Mouse (Mus musculus) kidney, postnatal 0 days (tissue): ENCODE data around the gene Tbc1d22a. TPM values are rescaled to one million over a fixed set of nuclear protein-coding genes. Genes with fewer than 3 reads are reported as not detected.

Experiments
- ATAC-seq: fragments of 200-750 bp; cut with Nextera tagmentation; replicated peaks from 2 replicates; pipeline ENCODE4 v1.8.0; 2017; ENCODE audit warnings: low read depth, moderate number of reproducible peaks, moderate TSS enrichment, moderate library complexity; ENCODE audit not compliant: low FRiP score
- DNase-seq: peaks from one replicate; pipeline ENCODE4 v3.0.0-alpha.2; 2016; ENCODE audit warnings: low spot score
- H3K27ac ChIP-seq: fragments of 300-500 bp; sonication (generic); 2 replicates; pipeline ENCODE4 v1.5.1; 2014; ENCODE audit warnings: mild to moderate bottlenecking
- H3K27me3 ChIP-seq: fragments of 300-500 bp; sonication (generic); 2 replicates; pipeline ENCODE4 v1.6.1; 2014; ENCODE audit warnings: low read length, mixed read lengths; ENCODE audit not compliant: insufficient read depth
- H3K36me3 ChIP-seq: fragments of 300-500 bp; sonication (generic); 2 replicates; pipeline ENCODE4 v1.6.1; 2014; ENCODE audit warnings: low read length, mixed read lengths; ENCODE audit not compliant: insufficient read depth
- H3K4me1 ChIP-seq: fragments of 300-500 bp; sonication (generic); replicated peaks from 2 replicates; pipeline ENCODE4 v1.6.1; 2014; ENCODE audit warnings: antibody characterized with exemption, low read length, mixed read lengths; ENCODE audit not compliant: insufficient read depth
- H3K4me2 ChIP-seq: fragments of 300-500 bp; sonication (generic); 2 replicates; pipeline ENCODE4 v1.6.1; 2014; ENCODE audit warnings: mild to moderate bottlenecking, low read length, moderate library complexity, mixed read lengths
- H3K4me3 ChIP-seq: fragments of 300-500 bp; sonication (generic); replicated peaks from 2 replicates; pipeline ENCODE4 v1.5.1; 2014; ENCODE audit warnings: low read depth, low read length
- H3K9ac ChIP-seq: fragments of 300-500 bp; sonication (generic); 2 replicates; pipeline ENCODE4 v1.6.1; 2014; ENCODE audit warnings: low read depth, low read length
- H3K9me3 ChIP-seq: fragments of 300-500 bp; sonication (generic); replicated peaks from 2 replicates; pipeline ENCODE4 v1.6.1; 2016; ENCODE audit warnings: low read length, inconsistent platforms, mixed read lengths
- CTCF ChIP-seq: IDR thresholded peaks from 2 replicates; pipeline ENCODE4 v1.5.1; 2016; ENCODE audit warnings: antibody characterized with exemption, low read depth, mild to moderate bottlenecking, moderate library complexity
- WGBS: fragments of 180-500 bp; shearing (Covaris S2); extraction: QIAGEN DNeasy Blood & Tissue Kit; methylation state at CpG from one replicate; pipeline ENCODE4 v1.1.7; 2014; 5-methylcytosine and 5-hydroxymethylcytosine counted together
- polyA plus RNA-seq: library from polyadenylated mRNA; unstranded; fragments of >200 nt; fragmentation: Nextera tagmentation; extraction: Ambion mirVana; gene quantifications from 2 replicates; pipeline ENCODE4 v1.2.1, GENCODE M21; 2015

Tbc1d22a gene
- polyA plus RNA-seq, 1 experiment from 2014 or later: 12.7 TPM

- ATAC-seq: no peak
- TF ChIP-seq CTCF: no peak
These were observed 146.1 kb downstream of the Tbc1d22a start for GRCm38 (mm10) chr15:86360376-86360775.

GRCm38 (mm10) chr15:86362306-86363150, 148.3 kb downstream of the Tbc1d22a start:
- H3K4me2 ChIP-seq: no peak overlapping the region
- TF ChIP-seq CTCF: no peak
- no peaks in the 10 kb centered on the region for H3K36me3 ChIP-seq
- no peaks in the 10 kb centered on the region for H3K27me3 ChIP-seq
- no peak overlapping the region for H3K4me3 ChIP-seq
- 81% methylated on average over 10 of the region's 10 CpGs for WGBS
- no peaks in the 10 kb centered on the region for H3K4me1 ChIP-seq
- ATAC-seq (no peak), DNase-seq (no peak)
- H3K27ac ChIP-seq: no peak overlapping the region
- H3K9ac ChIP-seq: no peak overlapping the region
- no peaks in the 10 kb centered on the region for H3K9me3 ChIP-seq

More at GRCm38 (mm10) chr15:86360376-86360775, 146.1 kb downstream of the Tbc1d22a start:
- no peak overlapping the region for H3K27ac ChIP-seq
- H3K4me1 ChIP-seq: no peaks in the 10 kb centered on the region
- no peak for DNase-seq
- H3K9me3 ChIP-seq: no peaks in the 10 kb centered on the region
- no peak overlapping the region for H3K9ac ChIP-seq
- no peaks in the 10 kb centered on the region for H3K27me3 ChIP-seq
- H3K36me3 ChIP-seq: no peaks in the 10 kb centered on the region
- 65% methylated on average over 3 of the region's 3 CpGs for WGBS
- no peak overlapping the region for H3K4me2 ChIP-seq
- no peak overlapping the region for H3K4me3 ChIP-seq

- Histone ChIP-seq H3K4me1 (no peaks in the 10 kb centered on the region), H3K9ac (no peak overlapping the region), H3K4me2 (no peak overlapping the region), H3K9me3 (no peaks in the 10 kb centered on the region), H3K36me3 (no peaks in the 10 kb centered on the region), H3K27me3 (no peaks in the 10 kb centered on the region), H3K4me3 (no peak overlapping the region), H3K27ac (no peak overlapping the region)
- ATAC-seq: no peak
- no peak for DNase-seq
- TF ChIP-seq CTCF: no peak
- WGBS: 84% methylated on average over 4 of the region's 4 CpGs
These were observed 149.6 kb downstream of the Tbc1d22a start for GRCm38 (mm10) chr15:86363841-86364295.

- no peak for ATAC-seq
- Histone ChIP-seq H3K27ac (no peak overlapping the region), H3K9me3 (no peaks in the 10 kb centered on the region), H3K36me3 (no peaks in the 10 kb centered on the region), H3K4me2 (no peak overlapping the region), H3K27me3 (no peaks in the 10 kb centered on the region), H3K4me3 (no peak overlapping the region), H3K9ac (no peak overlapping the region), H3K4me1 (no peaks in the 10 kb centered on the region)
- 87% methylated on average over 10 of the region's 10 CpGs for WGBS
- DNase-seq: no peak
- no peak for TF ChIP-seq CTCF
These were observed 150.8 kb downstream of the Tbc1d22a start for GRCm38 (mm10) chr15:86364948-86365658.

- TF ChIP-seq CTCF: no peak
- Histone ChIP-seq H3K9me3 (no peaks in the 10 kb centered on the region), H3K36me3 (no peaks in the 10 kb centered on the region), H3K4me2 (no peak overlapping the region), H3K27ac (no peak overlapping the region), H3K27me3 (no peaks in the 10 kb centered on the region), H3K4me1 (no peaks in the 10 kb centered on the region), H3K9ac (no peak overlapping the region), H3K4me3 (no peak overlapping the region)
- WGBS: 70% methylated on average over 4 of the region's 4 CpGs
- DNase-seq (no peak), ATAC-seq (no peak)
These were observed 152.5 kb downstream of the Tbc1d22a start for GRCm38 (mm10) chr15:86366726-86367125.

- H3K27ac ChIP-seq: no peak overlapping the region
- TF ChIP-seq CTCF: no peak
- H3K27me3 ChIP-seq: no peaks in the 10 kb centered on the region
- no peak overlapping the region for H3K4me2 ChIP-seq
- H3K36me3 ChIP-seq: no peaks in the 10 kb centered on the region
- no peak overlapping the region for H3K9ac ChIP-seq
- WGBS: 62% methylated on average over 8 of the region's 8 CpGs
- DNase-seq: no peak
- H3K4me3 ChIP-seq: no peak overlapping the region
- H3K9me3 ChIP-seq: no peaks in the 10 kb centered on the region
- no peak for ATAC-seq
- no peaks in the 10 kb centered on the region for H3K4me1 ChIP-seq
These were observed 153.0 kb downstream of the Tbc1d22a start for GRCm38 (mm10) chr15:86367247-86367646.
